In the genomic region with DNA sequence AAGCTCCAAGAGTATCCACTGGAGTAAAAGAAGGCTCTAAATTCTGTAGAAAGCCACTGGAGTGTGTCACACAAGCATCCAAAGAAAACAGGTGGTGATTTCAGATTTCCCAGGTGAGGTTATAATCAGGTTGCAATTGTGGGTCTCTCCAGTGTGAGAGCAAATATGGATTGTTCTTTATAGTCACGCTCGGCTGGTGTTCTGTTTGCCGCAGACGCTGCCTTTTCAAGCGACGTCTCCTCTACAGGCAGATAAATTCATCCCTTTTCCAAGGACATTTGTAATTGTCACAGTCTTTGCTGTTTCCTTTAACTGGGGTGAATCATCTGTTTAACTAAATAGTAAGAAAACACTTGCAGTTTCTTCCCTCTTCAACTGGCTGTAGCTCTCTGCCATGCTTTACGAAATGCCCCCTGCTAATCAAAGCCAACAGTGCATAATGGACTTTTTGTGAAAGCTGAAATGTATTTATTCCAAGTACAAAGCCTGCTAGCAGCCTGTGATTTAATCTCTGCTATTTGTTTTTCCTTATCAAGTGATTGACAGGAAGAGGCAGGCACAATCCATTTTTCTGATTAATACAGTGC, we compare ENCODE assay signal across 12 mouse cellular contexts.
DNase-seq lines count a peak whose midpoint lies in the region; ATAC-seq and TF ChIP-seq lines count a peak whose summit lies in the region.
"Had no signal": no experiment of that assay in that cellular context is flagged by ENCODE, and none has a peak within 500 bp of the region (broad histone marks: within the 10 kb centered on the region; RNA-seq: fewer than 3 reads in every experiment).

No protein-coding gene starts in this region.

- no peak for TF ChIP-seq CTCF in lung, adult 2 months (IDR thresholded peaks at IDR 0.05; ENCODE audit: insufficient read depth, low read length)

- DNase-seq in neural tube, embryonic 10.5 days (ENCODE audit: extremely low spot score, low spot score), result no peak
- DNase-seq in adrenal gland, adult 8-10 months, result no peak
- DNase-seq in lung, adult 2 months, result no peak
- DNase-seq: cerebellum, adult 18-20 months; heart, postnatal 4 days; kidney, adult 9 months; thymus, adult 18-20 months had no signal

- H3K27me3 ChIP-seq in neural tube, embryonic 13.5 days, result no peaks in the 10 kb centered on the region
- H3K27me3 ChIP-seq in forebrain, embryonic 15.5 days, result no peaks in the 10 kb centered on the region
- no peaks in the 10 kb centered on the region for H3K27me3 ChIP-seq in midbrain, embryonic 12.5 days
- H3K27me3 ChIP-seq in intestine, embryonic 15.5 days (replicated peaks), result no peaks in the 10 kb centered on the region

- no peaks in the 10 kb centered on the region for H3K9me3 ChIP-seq in neural tube, embryonic 13.5 days
- H3K9me3 ChIP-seq in forebrain, embryonic 15.5 days, result no peaks in the 10 kb centered on the region
- H3K9me3 ChIP-seq in midbrain, embryonic 12.5 days, result no peaks in the 10 kb centered on the region
- no peaks in the 10 kb centered on the region for H3K9me3 ChIP-seq in intestine, embryonic 15.5 days

- no peak for TF ChIP-seq POLR2A in lung, adult 2 months (IDR thresholded peaks at IDR 0.05; ENCODE audit: borderline replicate concordance, extremely low read depth, low read depth, low read length)

- peaks cover 12% of the 10 kb centered on the region for H3K4me1 ChIP-seq in neural tube, embryonic 13.5 days (replicated peaks)
- H3K4me1 ChIP-seq in forebrain, embryonic 15.5 days, result peaks cover 12% of the 10 kb centered on the region; the same call in 1 of the 2 replicates
- peaks cover 9% of the 10 kb centered on the region for H3K4me1 ChIP-seq in midbrain, embryonic 12.5 days
- no peaks in the 10 kb centered on the region; the same call in 1 of the 2 replicates for H3K4me1 ChIP-seq in lung, adult 2 months (ENCODE audit: control insufficient read depth, insufficient read depth, low read length)
- no peaks in the 10 kb centered on the region for H3K4me1 ChIP-seq in intestine, embryonic 15.5 days (replicated peaks)

- no peaks in the 10 kb centered on the region for H3K36me3 ChIP-seq in neural tube, embryonic 13.5 days
- no peaks in the 10 kb centered on the region for H3K36me3 ChIP-seq in forebrain, embryonic 15.5 days
- no peaks in the 10 kb centered on the region for H3K36me3 ChIP-seq in midbrain, embryonic 12.5 days
- H3K36me3 ChIP-seq in intestine, embryonic 15.5 days, result no peaks in the 10 kb centered on the region

- H3K27ac ChIP-seq in neural tube, embryonic 13.5 days (replicated peaks), result 0 out of 2 replicates have a peak overlapping the region, but pooled peaks have one; percentile 50
- H3K27ac ChIP-seq in forebrain, embryonic 15.5 days (replicated peaks), result no peak overlapping the region
- H3K27ac ChIP-seq in midbrain, embryonic 12.5 days (replicated peaks), result peak overlapping the region; percentile 39; the same call in 1 of the 2 replicates
- no peak overlapping the region for H3K27ac ChIP-seq in intestine, embryonic 15.5 days

- no peak for ATAC-seq in neural tube, embryonic 13.5 days (ENCODE audit: low read depth)
- ATAC-seq in forebrain, embryonic 15.5 days (replicated peaks), result peak; percentile 51; the same call in 1 of the 2 replicates
- ATAC-seq in midbrain, embryonic 12.5 days (ENCODE audit: low FRiP score, low read depth), result no peak
- ATAC-seq in intestine, embryonic 15.5 days, result no peak
- ATAC-seq: CD4-positive, CD25-positive, alpha-beta regulatory T cell, adult 4 months had no signal

- H3K9ac ChIP-seq in neural tube, embryonic 13.5 days, result no peak overlapping the region
- H3K9ac ChIP-seq in forebrain, embryonic 15.5 days (replicated peaks), result no peak overlapping the region
- no peak overlapping the region for H3K9ac ChIP-seq in midbrain, embryonic 12.5 days (replicated peaks)
- H3K9ac ChIP-seq in intestine, embryonic 15.5 days, result no peak overlapping the region

- WGBS in neural tube, embryonic 13.5 days, result 18% methylated on average over 7 of the region's 7 CpGs
- 9% methylated on average over 7 of the region's 7 CpGs for WGBS in forebrain, embryonic 15.5 days
- 17% methylated on average over 7 of the region's 7 CpGs for WGBS in midbrain, embryonic 12.5 days
- 54% methylated on average over 7 of the region's 7 CpGs for WGBS in lung, adult 2 months
- WGBS in intestine, embryonic 15.5 days, result 57% methylated on average over 7 of the region's 7 CpGs

- H3K4me2 ChIP-seq in neural tube, embryonic 13.5 days, result peak overlapping the region; percentile 24; the same call in 1 of the 2 replicates
- H3K4me2 ChIP-seq in forebrain, embryonic 15.5 days (replicated peaks), result peak overlapping the region; percentile 23
- peak overlapping the region; percentile 34 for H3K4me2 ChIP-seq in midbrain, embryonic 12.5 days (replicated peaks)
- H3K4me2 ChIP-seq in intestine, embryonic 15.5 days (replicated peaks), result no peak overlapping the region

- H3K4me3 ChIP-seq in neural tube, embryonic 13.5 days, result no peak overlapping the region
- H3K4me3 ChIP-seq in forebrain, embryonic 15.5 days, result no peak overlapping the region
- H3K4me3 ChIP-seq in midbrain, embryonic 12.5 days, result no peak overlapping the region
- no peak overlapping the region for H3K4me3 ChIP-seq in lung, adult 2 months (replicated peaks; ENCODE audit: extremely low read depth, low read depth, low read length)
- no peak overlapping the region for H3K4me3 ChIP-seq in intestine, embryonic 15.5 days (replicated peaks)

Comparison
In these comparisons a context has a peak if more than half of its experiments do, and no peak if none do; other contexts are left out.
1. H3K27ac ChIP-seq: peak in neural tube, embryonic 13.5 days (single experiment) and midbrain, embryonic 12.5 days (single experiment); none in forebrain, embryonic 15.5 days (single experiment) and intestine, embryonic 15.5 days (single experiment).